9 mouse cellular contexts compared by ENCODE assay signal in the genomic region with DNA sequence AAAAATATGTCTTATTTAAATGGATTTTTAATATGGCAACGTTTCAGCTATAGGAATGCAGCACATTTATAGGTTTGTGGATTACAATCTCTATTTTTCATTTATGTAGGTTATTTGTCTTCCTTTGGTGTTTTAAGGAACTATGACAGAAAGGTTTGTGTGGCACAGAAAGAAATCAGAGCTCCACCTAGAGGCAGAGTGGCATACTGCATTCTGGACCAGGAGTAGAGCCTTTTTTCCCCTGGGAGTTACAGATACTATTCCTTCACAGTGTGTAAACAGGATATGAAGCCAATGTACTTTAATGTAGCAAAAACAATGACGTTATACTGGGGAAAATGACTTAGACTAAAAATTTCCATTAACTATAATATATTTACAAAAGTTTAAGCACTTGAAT.
DNase-seq lines count a peak whose midpoint lies in the region; ATAC-seq lines count a peak whose summit lies in the region.
"Had no signal": no experiment of that assay in that cellular context is flagged by ENCODE, and none has a peak within 500 bp of the region (broad histone marks: within the 10 kb centered on the region; RNA-seq: fewer than 3 reads in every experiment).

No protein-coding gene starts in this region.

- no peak for ATAC-seq in erythroid progenitor cell, adult 5-6 weeks (replicated peaks; ENCODE audit: low FRiP score, poor library complexity, severe bottlenecking)

- no peaks in the 10 kb centered on the region for H3K27me3 ChIP-seq in limb, embryonic 10.5 days (ENCODE audit: low read depth, poor library complexity, severe bottlenecking)
- H3K27me3 ChIP-seq: hindbrain, embryonic 15.5 days had no signal

- H3K36me3 ChIP-seq in limb, embryonic 10.5 days = no peaks in the 10 kb centered on the region
- H3K36me3 ChIP-seq: hindbrain, embryonic 15.5 days had no signal

- no peak overlapping the region for H3K4me3 ChIP-seq in limb, embryonic 10.5 days
- H3K4me3 ChIP-seq: hindbrain, embryonic 15.5 days had no signal

- H3K4me1 ChIP-seq in limb, embryonic 10.5 days = no peaks in the 10 kb centered on the region
- H3K4me1 ChIP-seq: hindbrain, embryonic 15.5 days had no signal

- 6% methylated on average over 2 of the region's 2 CpGs for WGBS in limb, embryonic 10.5 days

- DNase-seq in 3T3-L1 (ENCODE audit: low read depth, low spot score) = peak; percentile 74
- DNase-seq in CD8-positive naive resting alpha-beta T cell, adult 2 months (ENCODE audit: low read depth in 2 of 2, low spot score in 2 of 2) = peak; percentile 27 to 49
- DNase-seq in c-Kit-positive CD71-negative TER-119-negative erythroid progenitor cells, embryonic 14.5 days (ENCODE audit: low read depth) = peak; percentile 45
- DNase-seq in frontal cortex, adult 2 months (ENCODE audit: extremely low spot score in 1 of 2, low spot score in 1 of 2) = peak; percentile 2 to 85
- peak; percentile 16 to 70 for DNase-seq in kidney, adult 8-10 months
- DNase-seq in limb, embryonic 10.5 days (ENCODE audit: low spot score) = peak; percentile 66
- DNase-seq in retina, postnatal 7 days (ENCODE audit: low read depth, low spot score) = peak; percentile 41

- no peaks in the 10 kb centered on the region for H3K9me3 ChIP-seq in limb, embryonic 10.5 days (replicated peaks)
- H3K9me3 ChIP-seq: hindbrain, embryonic 15.5 days had no signal

- H3K27ac ChIP-seq in limb, embryonic 10.5 days = no peak overlapping the region
- H3K27ac ChIP-seq: hindbrain, embryonic 15.5 days had no signal
